Mouse (Mus musculus) ES-E14 (cell line): Measurements from ENCODE around the gene Jade1. TPM values are rescaled to one million over a fixed set of nuclear protein-coding genes. Genes with fewer than 3 reads are reported as not detected.

Experiments used
- DNase-seq: peaks from one replicate; pipeline ENCODE4 v3.0.0-alpha.2; 2013; ENCODE audit warnings: low read depth, low spot score
- H3K27ac ChIP-seq: 2 replicates; pipeline ENCODE4 v1.5.1; 2012; ENCODE audit warnings: low read depth, mild to moderate bottlenecking, low read length, moderate library complexity, mixed read lengths; ENCODE audit not compliant: poor library complexity, insufficient read depth, severe bottlenecking
- H3K36me3 ChIP-seq: 2 replicates; pipeline ENCODE4 v1.6.1; 2012; ENCODE audit warnings: mild to moderate bottlenecking, low read length, moderate library complexity, mixed read lengths; ENCODE audit not compliant: control insufficient read depth, poor library complexity, insufficient read depth, severe bottlenecking
- H3K4me1 ChIP-seq, 2 experiments: fragments of 150-350 bp in 1 of 2; sonication (generic) in 1 of 2; 2 replicates each; pipeline ENCODE4 v1.6.1; 2012; ENCODE audit warnings: low read length in 2 of 2, mild to moderate bottlenecking in 1 of 2, mixed read lengths in 1 of 2; ENCODE audit not compliant: control insufficient read depth in 2 of 2, insufficient read depth in 2 of 2, poor library complexity in 1 of 2
- H3K4me3 ChIP-seq, 2 experiments: fragments of 150-350 bp in 1 of 2; sonication (generic) in 1 of 2; 2 replicates each; pipeline ENCODE4 v1.5.1; 2012; ENCODE audit warnings: low read length in 2 of 2, low read depth in 1 of 2, mild to moderate bottlenecking in 1 of 2, mixed read lengths in 1 of 2; ENCODE audit not compliant: insufficient read depth in 1 of 2, poor library complexity in 1 of 2, severe bottlenecking in 1 of 2
- H3K9ac ChIP-seq: 2 replicates; pipeline ENCODE4 v1.6.1; 2012; ENCODE audit warnings: low read depth, mild to moderate bottlenecking, low read length, mixed read lengths; ENCODE audit not compliant: poor library complexity, insufficient read depth, severe bottlenecking
- H3K9me3 ChIP-seq: fragments of 150-350 bp; sonication (generic); 2 replicates; pipeline ENCODE4 v1.6.1; 2012; ENCODE audit warnings: low read depth, mild to moderate bottlenecking, low read length; ENCODE audit not compliant: control insufficient read depth, insufficient read depth
- CHD2 ChIP-seq: IDR thresholded peaks from 2 replicates; pipeline ENCODE4 v1.6.1; 2014; ENCODE audit warnings: mild to moderate bottlenecking, low read depth, low read length, inconsistent platforms
- HCFC1 ChIP-seq: IDR thresholded peaks from 2 replicates; pipeline ENCODE4 v1.6.1; 2012; ENCODE audit warnings: low read length, inconsistent platforms, borderline replicate concordance; ENCODE audit not compliant: insufficient read depth
- MAFK ChIP-seq: IDR thresholded peaks from 2 replicates; pipeline ENCODE4 v1.6.1; 2014; ENCODE audit warnings: mild to moderate bottlenecking, low read depth, low read length, inconsistent platforms; ENCODE audit not compliant: insufficient read depth
- ZC3H11A ChIP-seq: IDR thresholded peaks from 2 replicates; pipeline ENCODE4 v1.6.1; 2012; ENCODE audit warnings: low read depth, mild to moderate bottlenecking, inconsistent platforms, low read length, borderline replicate concordance
- ZNF384 ChIP-seq: IDR thresholded peaks from 2 replicates; pipeline ENCODE4 v1.6.1; 2012; ENCODE audit warnings: low read depth, low read length, inconsistent platforms
- in situ Hi-C, 2 experiments: fragments of 600-800 bp; cut with MboI; formaldehyde crosslinking; loops; one replicate each; pipeline ENCODE4 v1.15.1; 2025; ENCODE audit warnings: low sequenced_read_pairs in 2 of 2, inconsistent platforms in 1 of 2; ENCODE audit not compliant: unreplicated experiment in 2 of 2
- total RNA-seq: library from RNA; depleted of rRNA; stranded (reverse); fragments of 300-350 nt; gene quantifications from 2 replicates; pipeline ENCODE4 v1.2.3, GENCODE M21; 2012

Jade1 gene
- total RNA-seq, 1 experiment, result 218 TPM

- TF ChIP-seq ZC3H11A, result no peak
- no peak for TF ChIP-seq MAFK
- TF ChIP-seq HCFC1, result no peak
- TF ChIP-seq CHD2, result no peak
- TF ChIP-seq ZNF384, result no peak
- Histone ChIP-seq H3K4me3 (no peak overlapping the region), H3K27ac (peak overlapping the region; percentile 33; the same call in 1 of the 2 replicates), H3K36me3 (peaks cover 88% of the 10 kb centered on the region), H3K4me1 (peaks cover 9 to 18% of the 10 kb centered on the region in 2 experiments; a peak in 2 of 4 replicates), H3K9me3 (no peaks in the 10 kb centered on the region), H3K9ac (no peak overlapping the region)
- no peak for DNase-seq
- in situ Hi-C loops, result no loop called here
Measured at GRCm38 (mm10) chr3:41589988-41590387, 34.5 kb downstream of the Jade1 start.

- H3K36me3 ChIP-seq, result peaks cover 94% of the 10 kb centered on the region
- H3K27ac ChIP-seq, result no peak overlapping the region
- no peak overlapping the region for H3K4me3 ChIP-seq
- TF ChIP-seq HCFC1 (no peak), ZC3H11A (no peak), ZNF384 (no peak), MAFK (no peak), CHD2 (no peak)
- no peak overlapping the region for H3K9ac ChIP-seq
- DNase-seq, result no peak
- H3K9me3 ChIP-seq, result no peaks in the 10 kb centered on the region
- in situ Hi-C loops, result no loop called here
- peaks cover 9 to 20% of the 10 kb centered on the region in 2 experiments; a peak in 2 of 4 replicates for H3K4me1 ChIP-seq
Measured at GRCm38 (mm10) chr3:41590695-41591559, 35.4 kb downstream of the Jade1 start.

GRCm38 (mm10) chr3:41591651-41592170 is 36.2 kb downstream of the Jade1 start:
- Histone ChIP-seq H3K36me3 (peaks cover 97% of the 10 kb centered on the region), H3K27ac (no peak overlapping the region), H3K9me3 (no peaks in the 10 kb centered on the region), H3K4me3 (no peak overlapping the region), H3K4me1 (peaks cover 5 to 22% of the 10 kb centered on the region in 2 experiments; a peak in 2 of 4 replicates), H3K9ac (no peak overlapping the region)
- in situ Hi-C loops, result no loop called here
- TF ChIP-seq HCFC1, result no peak
- no peak for TF ChIP-seq ZNF384
- no peak for TF ChIP-seq CHD2
- TF ChIP-seq MAFK, result no peak
- no peak for TF ChIP-seq ZC3H11A
- DNase-seq, result no peak

- H3K4me3 ChIP-seq, result no peak overlapping the region
- no peak overlapping the region for H3K27ac ChIP-seq
- H3K4me1 ChIP-seq, result peaks cover 10 to 23% of the 10 kb centered on the region in 2 experiments; a peak in 2 of 4 replicates
- no peak for DNase-seq
- H3K9me3 ChIP-seq, result no peaks in the 10 kb centered on the region
- TF ChIP-seq ZNF384 (no peak), HCFC1 (no peak), ZC3H11A (no peak), CHD2 (no peak), MAFK (no peak)
- no peak overlapping the region for H3K9ac ChIP-seq
- in situ Hi-C loops, result no loop called here
- H3K36me3 ChIP-seq, result peaks cover 98% of the 10 kb centered on the region
Measured at GRCm38 (mm10) chr3:41592805-41593204, 37.3 kb downstream of the Jade1 start.
